Mouse (Mus musculus) lung, adult 2 months (tissue): ENCODE results near the gene Gm3625. TPM values are rescaled to one million over a fixed set of nuclear protein-coding genes. Genes with fewer than 3 reads are reported as not detected.
A peak's percentile ranks its signal among the peaks of the same experiment; 100 is the strongest.

Experiments used
- DNase-seq: peaks from one replicate; pipeline ENCODE4 v3.0.0; 2022
- H3K4me1 ChIP-seq: fragments of 200-500 bp; 2 replicates; pipeline ENCODE4 v1.6.1; 2011; ENCODE audit warnings: low read length; ENCODE audit not compliant: control insufficient read depth, insufficient read depth
- H3K4me3 ChIP-seq: fragments of 200-500 bp; replicated peaks from 2 replicates; pipeline ENCODE3; 2011; ENCODE audit warnings: low read depth, mild to moderate bottlenecking, control low read depth, low read length; ENCODE audit errors: extremely low read depth
- CTCF ChIP-seq: fragments of 200-500 bp; IDR thresholded peaks from 2 replicates; pipeline ENCODE4 v1.5.1; 2011; ENCODE audit warnings: mild to moderate bottlenecking, low read length, control low read depth; ENCODE audit not compliant: insufficient read depth
- POLR2A ChIP-seq: fragments of 200-500 bp; IDR thresholded peaks from 2 replicates; pipeline ENCODE4 v1.6.1; 2011; ENCODE audit warnings: low read depth, mild to moderate bottlenecking, control low read depth, low read length, borderline replicate concordance; ENCODE audit errors: extremely low read depth
- WGBS: fragments of 180-500 bp; shearing (Covaris S2); methylation state at CpG from one replicate; pipeline ENCODE4 v1.1.7; 2018; 5-methylcytosine and 5-hydroxymethylcytosine counted together
- polyA plus RNA-seq: library from polyadenylated mRNA; depleted of rRNA; stranded (reverse); fragments of >200 nt; gene quantifications from 2 replicates; pipeline ENCODE4 v1.2.3, GENCODE M21; 2012

Gene Gm3625
- polyA plus RNA-seq, 1 experiment = not detected

DNA sequence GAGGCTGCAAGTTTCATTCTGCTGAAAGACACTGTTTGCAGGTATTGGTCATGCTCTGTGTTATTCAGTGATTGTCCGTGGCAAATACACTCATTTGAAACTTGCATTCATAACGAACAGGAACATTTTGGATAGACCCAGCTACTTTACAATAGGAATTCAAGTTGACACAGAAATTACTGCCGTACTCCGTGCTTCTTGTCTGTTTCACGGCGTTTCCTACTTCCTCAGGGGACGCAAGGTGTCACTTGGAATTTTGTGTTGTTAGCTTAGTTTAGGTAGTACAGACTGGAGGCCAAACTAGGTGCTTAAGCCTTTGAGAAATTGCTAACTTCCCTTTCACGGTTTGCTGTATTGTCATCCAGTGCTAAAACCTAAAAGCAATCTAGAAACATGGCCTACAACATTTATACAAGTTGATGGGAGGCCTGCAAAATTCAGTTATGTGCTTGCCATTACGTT lies 1.2 kb upstream of the Gm3625 start:
- H3K4me3 ChIP-seq = peak overlapping the region; percentile 98
- 23% methylated on average over 9 of the region's 9 CpGs for WGBS

GRCm38 (mm10) chr12:4593166-4593929 lies 621 bp upstream of the Gm3625 start:
- peak overlapping the region; percentile 98 for H3K4me3 ChIP-seq
- peaks cover 22% of the 10 kb centered on the region for H3K4me1 ChIP-seq
- peak; percentile 74 for DNase-seq
- under 1% methylated on average over 80 of the region's 80 CpGs for WGBS
- TF ChIP-seq CTCF (no peak), POLR2A (peak; percentile 17; the same call in 1 of the 2 replicates)

More for the DNA sequence above, 1.2 kb upstream of the Gm3625 start:
- TF ChIP-seq CTCF (no peak), POLR2A (no peak)
- peaks cover 26% of the 10 kb centered on the region for H3K4me1 ChIP-seq
- no peak for DNase-seq

- no peak for TF ChIP-seq POLR2A
- TF ChIP-seq CTCF = no peak
- Histone ChIP-seq H3K4me1 (peaks cover 22% of the 10 kb centered on the region), H3K4me3 (no peak overlapping the region)
- DNase-seq = no peak
- 37% methylated on average over 6 of the region's 6 CpGs for WGBS
Measured at GRCm38 (mm10) chr12:4592025-4592424, 702 bp downstream of the Gm3625 start.

GRCm38 (mm10) chr12:4588603-4589002 lies 4.1 kb downstream of the Gm3625 start:
- peak; percentile 22 for DNase-seq
- TF ChIP-seq POLR2A = no peak
- TF ChIP-seq CTCF = no peak
- WGBS = 34% methylated on average over 3 of the region's 3 CpGs
- Histone ChIP-seq H3K4me3 (no peak overlapping the region), H3K4me1 (peaks cover 6% of the 10 kb centered on the region; the same call in 1 of the 2 replicates)

DNA sequence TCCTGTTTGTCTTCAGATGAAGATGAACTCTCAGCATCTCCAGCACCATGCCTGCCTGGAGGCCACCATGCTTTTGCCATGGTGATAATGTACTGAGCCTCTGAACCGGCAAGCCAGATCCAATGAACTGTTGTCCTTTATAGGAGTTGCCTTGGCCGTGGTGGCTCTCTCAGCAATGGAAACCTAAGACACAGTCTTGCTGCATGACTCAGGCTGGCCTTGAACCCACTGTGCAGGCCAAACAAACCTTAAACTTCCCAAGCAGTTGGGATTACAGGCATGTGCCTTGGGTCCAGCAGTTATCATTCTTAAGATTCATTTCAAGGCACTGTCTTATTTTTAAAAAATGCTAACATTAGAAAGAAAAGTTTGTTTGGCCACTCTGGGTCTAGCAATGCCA lies 4.9 kb downstream of the Gm3625 start:
- Histone ChIP-seq H3K4me1 (peaks cover 6% of the 10 kb centered on the region; the same call in 1 of the 2 replicates), H3K4me3 (no peak overlapping the region)
- no peak for DNase-seq
- TF ChIP-seq POLR2A (no peak), CTCF (no peak)
- 82% methylated on average over 2 of the region's 2 CpGs for WGBS

GRCm38 (mm10) chr12:4582326-4582725 lies 10.4 kb downstream of the Gm3625 start:
- TF ChIP-seq CTCF = no peak
- TF ChIP-seq POLR2A = no peak
- no peak overlapping the region for H3K4me3 ChIP-seq
- no peak for DNase-seq
- H3K4me1 ChIP-seq = no peaks in the 10 kb centered on the region

GRCm38 (mm10) chr12:4574065-4574464 lies 18.7 kb downstream of the Gm3625 start:
- no peak overlapping the region for H3K4me3 ChIP-seq
- 85% methylated on average over 4 of the region's 4 CpGs for WGBS

DNA sequence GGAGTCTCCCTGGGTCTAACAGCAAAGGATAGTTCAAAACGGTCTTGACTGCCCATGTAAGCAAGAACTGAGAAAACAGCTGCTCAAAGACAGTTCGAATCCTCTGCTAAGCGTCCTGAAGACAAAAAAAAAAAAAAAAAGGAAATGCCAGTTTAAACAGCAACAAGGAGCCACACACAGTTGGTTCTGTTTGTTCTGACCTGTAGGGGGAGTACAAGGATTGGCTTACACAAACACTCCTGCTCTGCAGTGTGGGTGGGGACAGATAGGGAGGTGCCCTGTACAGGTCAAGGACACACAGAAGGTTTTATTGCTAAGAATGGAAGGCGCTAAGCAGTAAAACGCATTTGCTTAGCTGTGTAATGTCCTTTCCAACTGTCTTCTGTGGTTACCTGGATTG lies 20.9 kb downstream of the Gm3625 start:
- WGBS = 18% methylated on average over 5 of the region's 5 CpGs
- TF ChIP-seq POLR2A (no peak), CTCF (peak; percentile 68; the same call in 1 of the 2 replicates)
- DNase-seq = peak; percentile 25
- Histone ChIP-seq H3K4me3 (no peak overlapping the region), H3K4me1 (no peaks in the 10 kb centered on the region)

More at GRCm38 (mm10) chr12:4574065-4574464, 18.7 kb downstream of the Gm3625 start:
- no peak for DNase-seq
- no peaks in the 10 kb centered on the region for H3K4me1 ChIP-seq
- TF ChIP-seq POLR2A = no peak
- no peak for TF ChIP-seq CTCF

GRCm38 (mm10) chr12:4558475-4559279 lies 34.0 kb downstream of the Gm3625 start:
- no peak for DNase-seq
- Histone ChIP-seq H3K4me3 (no peak overlapping the region), H3K4me1 (peaks cover 3% of the 10 kb centered on the region; the same call in 1 of the 2 replicates)
- 36% methylated on average over 9 of the region's 9 CpGs for WGBS
- no peak for TF ChIP-seq POLR2A
- no peak for TF ChIP-seq CTCF
